Mouse (Mus musculus) lung, postnatal 0 days (tissue): ENCODE results near the gene Ccr4. TPM values are rescaled to one million over a fixed set of nuclear protein-coding genes. Genes with fewer than 3 reads are reported as not detected.

Experiments used
- ATAC-seq: fragments of 200-750 bp; cut with Nextera tagmentation; 2 replicates; pipeline ENCODE4 v1.8.0; 2017; ENCODE audit warnings: moderate library complexity
- DNase-seq: peaks from one replicate; pipeline ENCODE4 v3.0.0-alpha.2; 2016; ENCODE audit warnings: low spot score
- H3K27ac ChIP-seq: fragments of 300-500 bp; sonication (generic); 2 replicates; pipeline ENCODE4 v1.5.1; 2014; ENCODE audit warnings: antibody characterized with exemption, mild to moderate bottlenecking, low read length, mixed read lengths
- H3K27me3 ChIP-seq: fragments of 300-500 bp; sonication (generic); replicated peaks from 2 replicates; pipeline ENCODE4 v1.6.1; 2014; ENCODE audit warnings: low read length, mixed read lengths; ENCODE audit not compliant: insufficient read depth
- H3K36me3 ChIP-seq: fragments of 300-500 bp; sonication (generic); 2 replicates; pipeline ENCODE4 v1.6.1; 2014; ENCODE audit warnings: low read length, mixed read lengths; ENCODE audit not compliant: insufficient read depth
- H3K4me1 ChIP-seq: fragments of 300-500 bp; sonication (generic); 2 replicates; pipeline ENCODE4 v1.6.1; 2014; ENCODE audit warnings: antibody characterized with exemption, low read depth, low read length, mixed read lengths; ENCODE audit not compliant: insufficient read depth
- H3K4me2 ChIP-seq: fragments of 300-500 bp; sonication (generic); replicated peaks from 2 replicates; pipeline ENCODE4 v1.6.1; 2014; ENCODE audit warnings: low read depth, mild to moderate bottlenecking, low read length, moderate library complexity, mixed read lengths
- H3K4me3 ChIP-seq: fragments of 300-500 bp; sonication (generic); 2 replicates; pipeline ENCODE4 v1.5.1; 2014; ENCODE audit warnings: low read depth, low read length
- H3K9ac ChIP-seq: fragments of 300-500 bp; sonication (generic); replicated peaks from 2 replicates; pipeline ENCODE4 v1.6.1; 2014; ENCODE audit warnings: low read depth, mild to moderate bottlenecking
- H3K9me3 ChIP-seq: fragments of 300-500 bp; sonication (generic); 2 replicates; pipeline ENCODE4 v1.6.1; 2016; ENCODE audit warnings: low read length, mixed read lengths
- CTCF ChIP-seq: IDR thresholded peaks from 2 replicates; pipeline ENCODE4 v1.5.1; 2016; ENCODE audit warnings: antibody characterized with exemption, mild to moderate bottlenecking
- EP300 ChIP-seq: IDR thresholded peaks from 2 replicates; pipeline ENCODE4 v1.6.1; 2016; ENCODE audit warnings: antibody characterized with exemption, mild to moderate bottlenecking, control low read depth
- WGBS: fragments of 180-500 bp; shearing (Covaris S2); extraction: QIAGEN DNeasy Blood & Tissue Kit; methylation state at CpG from one replicate; pipeline ENCODE4 v1.1.7; 2014; 5-methylcytosine and 5-hydroxymethylcytosine counted together
- polyA plus RNA-seq: library from polyadenylated mRNA; unstranded; fragments of >200 nt; fragmentation: Nextera tagmentation; extraction: Ambion mirVana; gene quantifications from 2 replicates; pipeline ENCODE4 v1.2.1, GENCODE M21; 2015

The Ccr4 gene
- polyA plus RNA-seq, 1 experiment from 2014 or later, result not detected

GRCm38 (mm10) chr9:114534747-114535517 is 30.2 kb upstream of the Ccr4 start:
- H3K9ac ChIP-seq, result no peak overlapping the region
- no peak overlapping the region for H3K4me2 ChIP-seq
- H3K9me3 ChIP-seq, result no peaks in the 10 kb centered on the region
- H3K4me3 ChIP-seq, result no peak overlapping the region
- H3K27ac ChIP-seq, result no peak overlapping the region
- no peaks in the 10 kb centered on the region for H3K4me1 ChIP-seq
- no peak for TF ChIP-seq EP300
- no peak for TF ChIP-seq CTCF
- H3K27me3 ChIP-seq, result no peaks in the 10 kb centered on the region
- DNase-seq, result no peak
- 75% methylated on average over 9 of the region's 9 CpGs for WGBS
- no peaks in the 10 kb centered on the region for H3K36me3 ChIP-seq
- no peak for ATAC-seq

- Histone ChIP-seq H3K27ac (no peak overlapping the region), H3K9ac (no peak overlapping the region), H3K4me2 (no peak overlapping the region), H3K27me3 (no peaks in the 10 kb centered on the region), H3K9me3 (no peaks in the 10 kb centered on the region), H3K4me3 (no peak overlapping the region), H3K4me1 (no peaks in the 10 kb centered on the region), H3K36me3 (no peaks in the 10 kb centered on the region)
- TF ChIP-seq EP300 (no peak), CTCF (no peak)
- ATAC-seq (peak; percentile 91), DNase-seq (peak; percentile 84)
- WGBS, result 63% methylated on average over 4 of the region's 4 CpGs
These were observed 29.1 kb upstream of the Ccr4 start for GRCm38 (mm10) chr9:114533848-114534247.

- DNase-seq, result no peak
- no peaks in the 10 kb centered on the region for H3K27me3 ChIP-seq
- 55% methylated on average over 11 of the region's 11 CpGs for WGBS
- no peaks in the 10 kb centered on the region for H3K9me3 ChIP-seq
- no peak overlapping the region for H3K27ac ChIP-seq
- TF ChIP-seq EP300, result no peak
- TF ChIP-seq CTCF, result no peak
- H3K4me2 ChIP-seq, result no peak overlapping the region
- no peak for ATAC-seq
- H3K4me3 ChIP-seq, result no peak overlapping the region
- H3K9ac ChIP-seq, result no peak overlapping the region
- peaks cover 5% of the 10 kb centered on the region; the same call in 1 of the 2 replicates for H3K4me1 ChIP-seq
- H3K36me3 ChIP-seq, result no peaks in the 10 kb centered on the region
These were observed 26.6 kb upstream of the Ccr4 start for GRCm38 (mm10) chr9:114531276-114531675.

GRCm38 (mm10) chr9:114528680-114529048 is 23.9 kb upstream of the Ccr4 start:
- no peak for TF ChIP-seq EP300
- TF ChIP-seq CTCF, result no peak
- WGBS, result 20% methylated on average over 9 of the region's 9 CpGs
- DNase-seq (peak; percentile 60), ATAC-seq (no peak)
- Histone ChIP-seq H3K9me3 (no peaks in the 10 kb centered on the region), H3K36me3 (no peaks in the 10 kb centered on the region), H3K27me3 (no peaks in the 10 kb centered on the region), H3K4me2 (no peak overlapping the region), H3K4me3 (no peak overlapping the region), H3K9ac (no peak overlapping the region), H3K27ac (peak overlapping the region; percentile 52; the same call in 1 of the 2 replicates), H3K4me1 (peaks cover 8% of the 10 kb centered on the region; the same call in 1 of the 2 replicates)

GRCm38 (mm10) chr9:114527992-114528679 is 23.4 kb upstream of the Ccr4 start:
- no peaks in the 10 kb centered on the region for H3K9me3 ChIP-seq
- DNase-seq, result peak; percentile 67
- no peak overlapping the region for H3K4me3 ChIP-seq
- peak overlapping the region; percentile 52; the same call in 1 of the 2 replicates for H3K27ac ChIP-seq
- peak overlapping the region; percentile 19 for H3K4me2 ChIP-seq
- H3K4me1 ChIP-seq, result peaks cover 8% of the 10 kb centered on the region; the same call in 1 of the 2 replicates
- 12% methylated on average over 17 of the region's 17 CpGs for WGBS
- H3K36me3 ChIP-seq, result no peaks in the 10 kb centered on the region
- H3K9ac ChIP-seq, result no peak overlapping the region
- ATAC-seq, result peak; percentile 61
- H3K27me3 ChIP-seq, result no peaks in the 10 kb centered on the region
- TF ChIP-seq EP300 (no peak), CTCF (no peak)

- no peaks in the 10 kb centered on the region for H3K9me3 ChIP-seq
- peak overlapping the region; percentile 42 for H3K4me2 ChIP-seq
- H3K36me3 ChIP-seq, result no peaks in the 10 kb centered on the region
- DNase-seq, result peak; percentile 72
- H3K27me3 ChIP-seq, result no peaks in the 10 kb centered on the region
- 0 out of 2 replicates have a peak overlapping the region, but pooled peaks have one; percentile 14 for H3K4me3 ChIP-seq
- WGBS, result 5% methylated on average over 16 of the region's 16 CpGs
- peak; percentile 25 for TF ChIP-seq CTCF
- TF ChIP-seq EP300, result 0 out of 2 replicates have a peak, but pooled peaks have one; percentile 27
- peak; percentile 71 for ATAC-seq
- peak overlapping the region; percentile 29 for H3K27ac ChIP-seq
- H3K4me1 ChIP-seq, result peaks cover 8% of the 10 kb centered on the region; the same call in 1 of the 2 replicates
- no peak overlapping the region for H3K9ac ChIP-seq
These were observed 22.4 kb upstream of the Ccr4 start for GRCm38 (mm10) chr9:114527085-114527484.
